Mouse (Mus musculus) lung, postnatal 0 days (tissue): ENCODE data around the gene Cox17.

ENCODE experiments used
- CTCF ChIP-seq: IDR thresholded peaks from 2 replicates; pipeline ENCODE4 v1.5.1; 2016; ENCODE audit warnings: antibody characterized with exemption, mild to moderate bottlenecking
- EP300 ChIP-seq: IDR thresholded peaks from 2 replicates; pipeline ENCODE4 v1.6.1; 2016; ENCODE audit warnings: antibody characterized with exemption, mild to moderate bottlenecking, control low read depth

- no peak for TF ChIP-seq EP300
- no peak for TF ChIP-seq CTCF
Measured at GRCm38 (mm10) chr16:38362493-38363255, 15.9 kb downstream of the Cox17 start.
